Mouse (Mus musculus) embryonic facial prominence, embryonic 11.5 days (tissue): ENCODE data around the gene Stx8. TPM values are rescaled to one million over a fixed set of nuclear protein-coding genes. Genes with fewer than 3 reads are reported as not detected.

ENCODE experiments used
- ATAC-seq: fragments of 200-750 bp; cut with Nextera tagmentation; replicated peaks from 2 replicates; pipeline ENCODE4 v1.8.0; 2017; ENCODE audit warnings: low read depth; ENCODE audit not compliant: insufficient number of reproducible peaks, low FRiP score, low TSS enrichment
- DNase-seq: peaks from one replicate; pipeline ENCODE4 v3.0.0-alpha.2; 2015; ENCODE audit warnings: low spot score
- H3K27ac ChIP-seq: fragments of 300-500 bp; sonication (generic); replicated peaks from 2 replicates; pipeline ENCODE4 v1.5.1; 2014; ENCODE audit warnings: mild to moderate bottlenecking, low read depth, low read length, control low read depth
- H3K27me3 ChIP-seq: fragments of 300-500 bp; sonication (generic); 2 replicates; pipeline ENCODE4 v1.6.1; 2014; ENCODE audit warnings: mild to moderate bottlenecking, low read length, moderate library complexity, mixed read lengths; ENCODE audit not compliant: control insufficient read depth, insufficient read depth
- H3K36me3 ChIP-seq: fragments of 300-500 bp; sonication (generic); replicated peaks from 2 replicates; pipeline ENCODE4 v1.6.1; 2014; ENCODE audit warnings: low read depth, mild to moderate bottlenecking, low read length, moderate library complexity, mixed read lengths; ENCODE audit not compliant: control insufficient read depth, insufficient read depth
- H3K4me1 ChIP-seq: fragments of 300-500 bp; sonication (generic); 2 replicates; pipeline ENCODE4 v1.6.1; 2014; ENCODE audit warnings: low read length, mixed read lengths; ENCODE audit not compliant: control insufficient read depth, insufficient read depth
- H3K4me2 ChIP-seq: fragments of 300-500 bp; sonication (generic); 2 replicates; pipeline ENCODE4 v1.6.1; 2014; ENCODE audit warnings: low read depth, mild to moderate bottlenecking, control low read depth, low read length, moderate library complexity
- H3K4me3 ChIP-seq: fragments of 300-500 bp; sonication (generic); 2 replicates; pipeline ENCODE4 v1.5.1; 2014; ENCODE audit warnings: low read depth, low read length, control low read depth
- H3K9ac ChIP-seq: fragments of 300-500 bp; sonication (generic); replicated peaks from 2 replicates; pipeline ENCODE4 v1.6.1; 2014; ENCODE audit warnings: mild to moderate bottlenecking, control low read depth, low read length
- H3K9me3 ChIP-seq: fragments of 300-500 bp; sonication (generic); replicated peaks from 2 replicates; pipeline ENCODE4 v1.6.1; 2016; ENCODE audit warnings: mild to moderate bottlenecking, low read length, inconsistent platforms, mixed read lengths; ENCODE audit not compliant: control insufficient read depth
- WGBS: fragments of 180-500 bp; shearing (Covaris S2); extraction: QIAGEN DNeasy Blood & Tissue Kit; methylation state at CpG from one replicate; pipeline ENCODE4 v1.1.7; 2014; 5-methylcytosine and 5-hydroxymethylcytosine counted together
- microRNA-seq: library from miRNA; unstranded; fragments of <30 nt; microRNA quantifications from one replicate; pipeline ENCODE4, GENCODE M21; 2016; ENCODE audit warnings: borderline number of aligned reads
- polyA plus RNA-seq: library from polyadenylated mRNA; unstranded; fragments of >200 nt; fragmentation: Nextera tagmentation; extraction: Ambion mirVana; gene quantifications from 2 replicates; pipeline ENCODE4 v1.2.1, GENCODE M21; 2014

The Stx8 gene
- polyA plus RNA-seq, 1 experiment from 2014 or later = 60.9 TPM

DNA sequence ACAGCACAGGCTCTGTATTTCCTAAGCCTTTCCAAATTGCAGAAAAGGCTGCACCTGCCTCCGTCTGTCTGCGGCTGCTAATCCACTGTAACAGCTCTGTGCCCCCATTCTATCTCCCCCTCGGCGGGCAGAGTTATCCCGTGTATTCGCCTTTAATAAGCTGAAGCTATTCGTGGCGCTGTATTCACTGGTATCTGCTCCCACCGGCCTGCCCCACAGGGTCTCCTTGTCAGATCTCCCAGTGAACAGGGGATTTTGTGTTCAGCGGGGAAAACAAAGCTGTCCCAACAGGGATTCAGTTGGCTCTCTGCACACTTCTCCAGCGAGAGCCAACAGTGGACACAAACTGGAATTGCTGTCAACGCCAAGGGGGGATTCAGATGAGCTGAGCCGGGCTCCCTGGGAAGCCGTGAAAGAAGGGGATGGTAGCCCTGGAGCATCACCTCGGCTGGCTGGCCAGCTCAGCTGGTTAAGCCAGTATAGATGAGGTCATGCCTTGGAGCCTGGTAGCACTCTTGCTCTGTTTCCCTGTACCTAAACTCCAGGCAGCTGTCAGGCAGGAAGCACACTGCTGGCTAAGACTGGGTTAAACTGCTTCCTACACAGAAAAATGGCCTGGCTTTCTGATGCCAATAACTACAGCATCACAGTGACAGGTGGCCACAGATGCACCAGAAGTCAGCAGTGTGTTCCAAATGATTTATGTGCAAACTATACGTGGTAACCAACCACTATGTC lies 278.4 kb downstream of the Stx8 start:
- Histone ChIP-seq H3K27me3 (no peaks in the 10 kb centered on the region), H3K9ac (no peak overlapping the region), H3K4me1 (no peaks in the 10 kb centered on the region), H3K27ac (no peak overlapping the region), H3K4me2 (no peak overlapping the region), H3K9me3 (no peaks in the 10 kb centered on the region), H3K4me3 (no peak overlapping the region), H3K36me3 (no peaks in the 10 kb centered on the region)
- no peak for DNase-seq
- 73% methylated on average over 16 of the region's 16 CpGs for WGBS
- 0 out of 2 replicates have a peak, but pooled peaks have one; percentile 20 for ATAC-seq

DNA sequence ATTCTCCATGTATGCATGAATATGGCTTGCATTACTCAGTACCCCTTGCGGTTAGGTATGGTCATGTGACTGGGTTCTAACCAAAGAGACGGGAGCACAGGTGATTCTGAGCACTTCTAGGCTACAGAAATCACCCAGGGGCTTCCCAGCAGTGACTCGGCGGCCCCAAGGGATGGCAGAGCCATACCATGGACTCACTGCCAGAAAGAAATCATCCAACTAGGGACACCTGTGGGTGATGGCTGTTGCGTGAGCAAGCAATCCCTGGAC lies 278.9 kb downstream of the Stx8 start:
- DNase-seq = no peak
- WGBS = 86% methylated on average over 5 of the region's 5 CpGs
- Histone ChIP-seq H3K4me1 (no peaks in the 10 kb centered on the region), H3K4me3 (no peak overlapping the region), H3K27me3 (no peaks in the 10 kb centered on the region), H3K4me2 (no peak overlapping the region), H3K9me3 (no peaks in the 10 kb centered on the region), H3K9ac (no peak overlapping the region), H3K36me3 (no peaks in the 10 kb centered on the region), H3K27ac (no peak overlapping the region)
- no peak for ATAC-seq

DNA sequence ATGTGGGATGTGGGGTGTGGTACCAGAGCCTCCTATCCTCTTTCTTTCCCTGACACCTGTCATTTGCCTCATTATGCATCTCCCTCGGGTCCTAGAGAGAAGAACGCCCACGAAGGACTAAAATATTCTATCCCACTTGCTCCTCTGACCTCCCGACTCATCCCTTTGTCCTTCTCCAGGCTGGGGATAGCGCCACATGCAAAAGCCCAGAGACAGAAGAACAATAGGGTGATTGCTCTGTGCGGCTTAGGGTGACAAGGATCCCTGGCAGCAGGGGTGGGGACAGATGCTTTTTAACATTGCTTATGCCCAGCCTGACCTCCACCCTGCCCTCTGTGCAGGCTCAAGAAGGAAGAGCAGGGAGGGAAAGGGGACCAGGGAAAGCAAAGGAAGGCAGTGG lies 281.9 kb downstream of the Stx8 start:
- Histone ChIP-seq H3K27ac (no peak overlapping the region), H3K4me1 (no peaks in the 10 kb centered on the region), H3K9ac (no peak overlapping the region), H3K4me2 (no peak overlapping the region), H3K36me3 (no peaks in the 10 kb centered on the region), H3K27me3 (no peaks in the 10 kb centered on the region), H3K9me3 (no peaks in the 10 kb centered on the region), H3K4me3 (no peak overlapping the region)
- 22% methylated on average over 6 of the region's 6 CpGs for WGBS
- DNase-seq (no peak), ATAC-seq (no peak)

DNA sequence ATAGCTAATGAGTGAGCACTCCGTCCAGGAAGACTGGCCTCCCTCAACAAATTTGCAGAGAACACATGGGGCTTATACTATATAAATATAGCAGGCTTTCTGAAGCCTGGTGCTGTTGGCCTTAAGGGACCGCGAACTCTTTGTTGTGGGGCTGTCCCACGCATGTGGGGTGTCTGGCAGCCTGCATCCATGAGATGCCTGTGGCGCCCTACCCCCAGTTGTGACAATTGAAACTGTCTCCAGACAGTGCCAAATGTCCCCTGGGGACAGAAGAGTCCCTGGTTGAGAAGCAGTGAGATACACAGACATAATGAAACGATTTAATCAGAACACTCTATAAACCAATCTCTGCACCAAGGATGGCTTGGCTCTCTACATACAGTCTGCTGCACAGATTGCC lies 284.1 kb downstream of the Stx8 start:
- no peaks in the 10 kb centered on the region for H3K27me3 ChIP-seq
- 79% methylated on average over 6 of the region's 6 CpGs for WGBS
- H3K9ac ChIP-seq = no peak overlapping the region
- no peak overlapping the region for H3K4me2 ChIP-seq
- H3K36me3 ChIP-seq = no peaks in the 10 kb centered on the region
- no peak overlapping the region for H3K4me3 ChIP-seq
- ATAC-seq (no peak), DNase-seq (no peak)
- H3K27ac ChIP-seq = no peak overlapping the region
- no peaks in the 10 kb centered on the region for H3K4me1 ChIP-seq
- no peaks in the 10 kb centered on the region for H3K9me3 ChIP-seq

DNA sequence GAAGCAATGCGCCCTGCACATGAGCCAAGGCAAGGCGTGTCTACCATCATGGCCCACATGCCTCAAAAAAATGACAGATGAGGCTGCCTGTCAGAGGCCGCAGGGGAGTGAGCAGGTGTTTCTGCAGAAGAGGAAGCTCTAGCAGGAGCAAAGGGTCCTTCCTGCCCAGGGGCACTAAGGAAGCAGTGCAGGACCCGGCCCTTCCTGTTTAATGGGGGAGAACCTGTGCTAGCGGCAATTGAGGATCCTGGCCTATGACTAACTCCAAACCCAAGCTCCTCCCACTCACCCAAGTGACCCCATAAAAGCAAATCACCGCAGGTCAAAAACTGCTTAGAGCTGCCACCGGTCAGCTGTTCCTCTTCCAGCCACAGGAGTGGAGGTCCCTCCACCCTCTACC lies 287.5 kb downstream of the Stx8 start:
- no peak overlapping the region for H3K27ac ChIP-seq
- H3K9ac ChIP-seq = no peak overlapping the region
- no peaks in the 10 kb centered on the region for H3K27me3 ChIP-seq
- no peak overlapping the region for H3K4me2 ChIP-seq
- 82% methylated on average over 7 of the region's 7 CpGs for WGBS
- no peaks in the 10 kb centered on the region for H3K36me3 ChIP-seq
- no peaks in the 10 kb centered on the region for H3K9me3 ChIP-seq
- no peak overlapping the region for H3K4me3 ChIP-seq
- ATAC-seq (no peak), DNase-seq (no peak)
- no peaks in the 10 kb centered on the region for H3K4me1 ChIP-seq

Small RNA genes lying within 50 kb of the gene (microRNA-seq; reads per million reads assigned to microRNA genes)
- gene Mir6406 = not detected

Other genes with a start within 250 kb of the Stx8 start
- 0.18 TPM in 1 of 2 replicates, not detected in the other for gene Glp2r, start 195.0 kb upstream of the Stx8 start, polyA plus RNA-seq
- gene Gsg1l2, start 191.6 kb upstream of the Stx8 start, polyA plus RNA-seq = not detected in 2 replicates
- not detected in 2 replicates for gene Dhrs7c, start 168.0 kb upstream of the Stx8 start, polyA plus RNA-seq
- gene Usp43, start 44.0 kb upstream of the Stx8 start, polyA plus RNA-seq = 0.64 and 0.70 TPM in 2 replicates
- gene Cfap52, start 542 bp upstream of the Stx8 start, polyA plus RNA-seq = 0.33 TPM in 1 of 2 replicates, not detected in the other